Mouse (Mus musculus) skeletal muscle tissue, adult 2 months (tissue): ENCODE measurements around the gene Zbtb20.

Experiments used
- DNase-seq: peaks from one replicate; pipeline ENCODE4 v3.0.0-alpha.2; 2012; ENCODE audit warnings: low read depth, low spot score

Zbtb20 gene

GRCm38 (mm10) chr16:43443034-43443433 lies 567.4 kb downstream of the Zbtb20 start:
- no peak for DNase-seq

DNA sequence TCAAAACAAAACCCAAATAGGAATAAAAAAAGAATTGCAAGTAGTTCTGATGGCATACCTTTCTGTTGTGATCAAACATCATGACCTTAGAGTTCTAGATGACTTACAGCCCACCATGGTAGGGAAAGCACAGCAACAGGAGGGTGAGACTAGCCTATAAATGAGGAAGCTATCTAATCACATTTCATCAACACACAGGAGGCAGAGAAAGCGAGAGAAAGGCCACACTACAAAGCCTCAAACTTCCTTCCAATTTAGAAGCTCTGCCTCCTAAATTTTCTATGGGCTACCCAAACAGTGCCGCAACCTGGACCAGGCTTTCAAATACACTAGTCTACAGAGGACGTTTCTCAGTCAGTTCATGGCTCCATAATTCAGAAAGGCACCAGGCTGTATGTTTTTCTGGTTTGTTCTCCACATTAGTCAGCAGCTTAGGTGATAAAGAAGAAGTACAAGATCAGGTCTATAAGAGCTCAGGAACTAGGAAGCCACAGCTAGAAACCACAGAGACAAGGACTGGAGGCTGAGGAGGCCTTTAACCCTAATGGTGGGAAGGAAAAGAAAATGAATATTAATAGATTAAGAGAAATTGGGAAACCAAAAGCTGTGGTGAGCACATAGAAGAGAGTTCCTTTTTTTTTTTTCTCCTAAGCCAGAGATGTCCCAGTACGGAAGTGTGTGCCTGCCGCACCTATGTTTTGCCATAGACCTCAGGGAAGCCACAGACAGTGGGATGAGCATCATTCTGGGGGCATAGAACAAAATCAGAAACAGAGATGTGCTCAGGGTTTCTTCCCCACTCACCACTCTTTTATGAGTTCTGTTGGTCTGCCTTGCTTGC lies 572.7 kb downstream of the Zbtb20 start:
- DNase-seq = no peak

DNA sequence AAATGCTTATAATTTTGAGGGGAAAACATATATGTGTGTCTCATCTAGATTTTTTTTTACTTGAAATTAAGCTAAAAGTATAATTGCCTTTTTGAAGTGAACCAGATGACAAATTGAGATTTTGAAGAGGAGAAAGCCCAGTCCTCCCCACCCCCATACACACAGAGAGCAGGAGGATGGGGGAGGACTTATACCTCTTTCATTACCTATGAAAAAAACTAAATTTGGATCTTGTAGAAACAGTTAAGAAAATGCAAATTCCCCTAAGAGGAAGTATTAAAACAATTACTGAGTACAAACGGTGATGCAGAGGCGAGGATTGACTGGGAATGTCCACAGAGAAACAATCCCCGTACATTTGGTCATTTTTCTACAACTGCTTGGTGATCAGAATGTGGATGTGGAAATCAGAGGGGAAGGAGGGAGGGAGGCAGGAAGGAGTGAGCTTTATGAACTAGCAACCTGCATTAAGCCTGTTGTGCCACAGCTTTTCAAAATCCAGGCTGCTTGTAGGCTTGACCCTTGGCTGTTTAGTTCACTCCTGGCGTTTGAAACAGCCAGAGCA lies 578.8 kb downstream of the Zbtb20 start:
- DNase-seq = no peak

- DNase-seq = no peak
Observed at GRCm38 (mm10) chr16:43456446-43457172, 580.9 kb downstream of the Zbtb20 start.

DNA sequence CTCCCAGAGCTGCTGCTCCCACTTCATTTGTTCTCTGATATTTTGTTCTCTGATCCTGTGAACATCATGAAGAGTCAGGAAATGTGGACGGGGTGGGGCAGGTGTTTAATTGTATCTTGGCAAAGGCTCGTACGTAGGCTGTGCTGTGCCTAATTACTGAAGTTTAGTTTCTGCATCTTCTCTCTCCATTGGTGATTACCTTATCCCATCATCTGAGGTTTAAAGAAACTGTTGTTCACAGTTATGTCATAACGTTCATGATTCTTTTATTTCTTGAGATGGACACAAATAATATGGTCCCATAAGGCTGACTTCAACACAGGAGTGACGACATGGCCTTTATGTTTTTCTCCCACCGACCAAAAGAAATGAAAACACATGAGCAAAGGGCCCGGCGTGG lies 582.1 kb downstream of the Zbtb20 start:
- no peak for DNase-seq

DNA sequence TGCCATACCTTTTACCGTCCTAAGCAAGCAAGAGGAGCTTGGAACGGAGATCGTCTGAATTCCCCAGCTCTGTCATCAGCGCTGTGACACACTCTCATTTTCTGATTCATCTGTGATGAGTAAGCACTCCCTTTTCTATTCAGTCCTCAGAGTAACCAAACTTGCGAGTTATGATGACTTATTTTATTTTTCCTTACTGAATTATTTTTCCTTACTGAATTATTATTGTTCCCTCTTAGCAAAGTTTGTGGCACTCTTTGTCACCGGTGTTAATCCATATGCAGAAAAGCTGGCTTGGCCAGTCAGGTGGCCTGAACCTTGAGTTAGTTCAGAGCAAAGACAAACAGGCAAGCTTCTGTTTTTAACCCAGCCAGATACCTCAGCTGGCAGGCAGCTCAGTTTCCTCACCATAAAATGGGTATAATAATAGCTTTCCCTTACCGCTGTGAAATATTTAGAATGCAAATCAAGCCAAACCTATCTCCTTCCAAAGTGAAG lies 583.1 kb downstream of the Zbtb20 start:
- DNase-seq = peak; percentile 34

GRCm38 (mm10) chr16:43461745-43462378 lies 586.2 kb downstream of the Zbtb20 start:
- DNase-seq = no peak

- no peak for DNase-seq
Observed at GRCm38 (mm10) chr16:43462470-43463455, 587.1 kb downstream of the Zbtb20 start.

DNA sequence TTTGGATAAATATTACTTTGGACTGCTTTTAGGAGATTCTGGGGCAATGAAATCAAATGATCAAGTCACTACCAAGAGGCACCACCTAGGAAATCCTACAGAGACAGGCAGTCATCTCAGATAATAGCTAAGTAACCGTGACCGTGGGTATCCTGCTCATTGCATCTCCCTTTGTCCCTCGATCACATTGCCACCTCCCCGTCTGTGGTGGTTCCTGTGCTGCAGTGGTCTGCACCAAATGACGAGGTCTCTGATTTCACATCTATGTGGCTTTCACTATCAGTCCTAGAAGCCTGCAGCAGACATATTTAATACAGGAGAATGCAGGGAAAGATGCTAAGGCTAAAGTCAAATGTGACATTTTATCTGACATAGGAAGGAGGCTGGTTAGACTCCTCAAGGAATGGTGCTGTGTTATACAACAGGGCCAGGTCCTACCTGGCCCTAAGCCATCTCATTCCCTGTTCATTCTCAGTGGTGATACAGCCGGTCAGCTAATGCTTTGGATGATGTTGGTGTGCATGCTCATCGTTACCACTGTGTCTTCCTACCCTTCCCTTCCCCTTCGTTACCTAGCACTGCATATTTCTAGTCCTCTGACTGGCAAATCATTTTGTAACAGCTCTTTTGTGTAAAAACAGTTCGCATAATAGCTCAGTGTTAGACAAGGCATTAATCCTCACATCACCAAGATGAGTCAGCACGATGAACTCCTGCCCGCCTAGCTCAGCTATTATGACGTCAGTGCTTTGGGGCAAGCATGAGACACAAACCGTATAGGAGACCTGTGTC lies 588.2 kb downstream of the Zbtb20 start:
- peak; percentile 52 for DNase-seq

DNA sequence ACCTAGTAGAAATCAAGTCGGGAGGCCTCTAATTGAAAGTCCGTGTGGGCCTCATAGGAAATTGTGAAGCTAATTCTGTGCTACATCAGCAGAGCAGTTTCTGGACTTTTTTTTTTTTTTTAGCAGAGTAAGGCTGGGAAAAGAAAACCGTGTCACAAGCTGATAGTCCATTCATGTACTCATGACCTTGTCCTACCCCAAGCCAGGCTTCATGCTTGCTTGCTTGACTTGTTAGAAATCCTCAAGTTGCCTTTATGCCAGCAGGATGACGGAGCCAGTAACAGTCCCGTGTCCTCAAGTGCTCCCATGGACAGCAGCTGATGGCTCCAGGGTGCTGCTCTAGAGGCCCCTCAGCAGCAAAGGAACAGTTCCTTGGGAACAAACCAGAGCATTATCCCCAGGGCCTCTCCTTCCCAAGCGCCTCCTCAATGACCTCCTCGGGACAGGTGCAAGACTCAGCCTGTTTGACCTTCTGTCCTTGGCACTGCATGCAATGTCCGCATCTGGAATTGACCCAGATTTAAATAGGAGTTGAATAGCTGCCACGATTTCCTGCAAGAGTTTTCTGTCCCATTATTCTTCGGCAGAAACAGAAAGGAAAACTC lies 588.9 kb downstream of the Zbtb20 start:
- peak; percentile 92 for DNase-seq

DNA sequence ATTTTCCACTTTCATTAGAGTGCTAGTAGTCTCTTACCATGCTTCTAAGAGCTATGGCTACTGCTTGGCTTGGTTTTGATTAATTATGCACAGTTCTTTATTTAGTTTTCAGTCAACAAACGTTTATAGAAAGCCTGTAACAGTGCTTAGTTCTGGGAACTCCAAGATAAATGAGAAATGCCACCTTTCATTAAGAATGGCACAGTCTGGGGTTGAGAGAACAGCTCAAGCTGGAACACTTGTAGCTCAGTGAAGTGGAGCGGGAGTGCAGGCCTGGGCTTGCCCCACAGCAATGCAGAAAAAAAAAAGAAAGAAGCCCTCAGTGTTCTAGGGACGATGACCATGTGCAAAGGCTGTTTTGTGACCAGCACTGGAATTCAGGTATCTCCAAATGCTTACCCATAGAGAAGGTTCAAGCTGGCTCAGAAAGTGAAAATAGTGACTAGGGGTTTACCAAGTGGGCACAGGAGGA lies 589.7 kb downstream of the Zbtb20 start:
- DNase-seq = no peak

DNA sequence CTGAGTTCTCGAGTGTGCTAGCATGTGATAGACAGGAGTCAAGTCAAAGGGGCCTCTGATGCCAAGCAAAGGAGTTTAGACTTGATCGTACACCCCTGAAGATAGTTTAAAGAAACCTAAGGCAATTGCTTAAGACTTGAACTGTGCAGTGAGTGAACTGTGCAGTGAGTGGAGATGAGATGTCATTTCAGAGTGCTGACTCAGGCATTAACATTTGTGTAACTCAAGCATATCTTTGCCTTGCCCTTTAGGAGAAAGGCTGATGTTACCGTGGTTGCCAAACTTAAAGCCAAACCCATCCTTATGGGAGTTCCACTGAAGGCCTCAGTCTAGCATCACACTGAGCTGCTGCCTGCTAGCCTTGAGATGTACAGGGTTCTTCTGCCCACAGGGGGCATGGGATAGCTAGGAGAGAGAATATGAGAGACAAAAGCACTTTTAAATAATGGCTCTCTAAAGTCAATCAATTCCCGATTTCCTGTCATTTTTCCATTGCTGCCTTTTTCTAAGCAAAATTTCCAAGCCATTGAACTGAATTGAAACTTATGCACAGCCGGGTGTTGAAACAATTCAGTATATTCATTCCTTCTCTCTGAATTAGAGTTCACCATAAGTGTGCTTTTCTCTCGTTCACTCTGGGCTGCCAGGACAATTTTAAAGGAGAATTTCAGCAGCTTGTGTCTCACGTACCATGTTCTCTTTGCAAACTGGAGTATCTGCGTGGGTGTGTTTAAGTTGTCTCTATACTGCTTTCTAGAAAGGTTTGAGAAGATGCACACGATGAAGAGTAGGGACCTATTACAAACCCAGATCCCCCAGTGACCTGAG lies 590.5 kb downstream of the Zbtb20 start:
- no peak for DNase-seq

- no peak for DNase-seq
Observed at GRCm38 (mm10) chr16:43466749-43467065, 591.0 kb downstream of the Zbtb20 start.

DNA sequence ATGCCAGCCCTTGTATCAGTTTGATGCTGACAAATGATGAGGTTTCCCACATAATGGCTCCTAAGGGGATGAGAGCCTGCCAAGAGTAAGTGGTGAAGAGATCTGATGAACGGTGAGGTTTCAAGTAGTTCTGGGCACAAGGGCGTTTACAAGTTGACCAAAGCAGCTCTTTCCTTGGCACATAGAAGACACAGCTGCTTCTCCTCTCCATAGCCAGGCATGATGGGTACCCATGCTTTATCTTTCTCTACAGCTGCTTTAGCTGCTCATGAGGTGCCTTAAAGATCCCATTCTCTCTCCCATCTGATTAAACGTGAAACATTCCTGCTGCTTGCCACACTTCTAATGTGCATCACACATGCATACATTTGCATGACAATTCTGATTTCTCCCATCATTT lies 595.4 kb downstream of the Zbtb20 start:
- no peak for DNase-seq

- DNase-seq = no peak
Observed at GRCm38 (mm10) chr16:43474941-43475728, 599.5 kb downstream of the Zbtb20 start.

- DNase-seq = no peak
Observed at GRCm38 (mm10) chr16:43476921-43477320, 601.2 kb downstream of the Zbtb20 start.

DNA sequence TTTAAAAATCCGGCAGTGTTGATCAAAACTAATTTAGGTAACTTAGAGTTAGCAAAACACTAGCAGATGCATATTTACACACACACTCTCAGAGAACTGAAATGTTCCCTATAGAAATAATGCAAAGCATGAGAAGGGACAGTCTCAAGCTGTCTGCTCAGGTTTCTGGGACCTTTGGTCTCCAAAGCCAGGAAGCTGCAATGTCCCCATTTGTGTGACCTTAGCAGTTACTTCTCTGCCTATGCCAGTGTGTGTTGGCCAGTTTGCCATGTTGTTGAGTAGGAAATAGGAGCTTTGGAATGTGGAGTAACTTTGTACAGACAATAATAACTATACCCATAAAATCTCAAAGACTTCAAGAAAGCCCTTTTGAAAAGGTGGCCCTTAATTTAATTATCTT lies 602.7 kb downstream of the Zbtb20 start:
- no peak for DNase-seq

DNA sequence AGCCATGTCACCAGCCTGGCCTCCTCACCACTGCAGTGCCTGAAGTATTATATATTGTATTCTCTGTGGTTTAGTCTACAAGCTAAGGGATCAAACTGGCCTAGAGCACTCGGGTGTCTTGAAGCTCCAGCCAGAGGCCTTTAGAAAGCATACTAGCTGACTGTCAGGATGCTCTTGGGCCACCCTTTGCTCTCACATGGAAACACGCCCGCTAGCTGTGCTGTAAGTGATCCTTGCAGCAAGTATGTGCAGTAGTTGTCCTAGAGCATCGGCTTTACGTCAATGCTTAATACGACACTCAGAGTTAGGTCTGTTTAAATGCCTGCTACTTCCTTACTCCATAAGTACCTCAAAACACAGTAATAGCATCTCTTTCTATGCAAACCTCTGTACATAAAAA lies 604.9 kb downstream of the Zbtb20 start:
- DNase-seq = peak; percentile 53
